Mouse (Mus musculus) layer of hippocampus, postnatal 36 days (tissue): ENCODE results near the gene Tmem108. TPM values are rescaled to one million over a fixed set of nuclear protein-coding genes. Genes with fewer than 3 reads are reported as not detected.

Experiments used
- DNase-seq, 2 experiments: peaks; one replicate each; pipeline ENCODE4 v3.0.0; 2022
- total RNA-seq, 2 experiments: library from RNA; stranded (reverse); gene quantifications; 2 replicates each; pipeline ENCODE4 v1.2.3; 2021

Tmem108 gene
- total RNA-seq, 2 experiments from 2014 or later: 36.7 to 44.1 TPM

GRCm38 (mm10) chr9:103546695-103547645 lies 214.7 kb downstream of the Tmem108 start:
- DNase-seq: no peak

GRCm38 (mm10) chr9:103545729-103546128 lies 215.9 kb downstream of the Tmem108 start:
- no peak for DNase-seq

- no peak for DNase-seq
Measured at GRCm38 (mm10) chr9:103545271-103545670, 216.4 kb downstream of the Tmem108 start.

GRCm38 (mm10) chr9:103544599-103544998 lies 217.0 kb downstream of the Tmem108 start:
- DNase-seq: no peak

- DNase-seq: no peak
Measured at GRCm38 (mm10) chr9:103540518-103540917, 221.1 kb downstream of the Tmem108 start.

- DNase-seq: no peak
Measured at GRCm38 (mm10) chr9:103538047-103538816, 223.4 kb downstream of the Tmem108 start.

- no peak for DNase-seq
Measured at GRCm38 (mm10) chr9:103536059-103536634, 225.5 kb downstream of the Tmem108 start.

GRCm38 (mm10) chr9:103525041-103525537 lies 236.5 kb downstream of the Tmem108 start:
- DNase-seq: no peak

GRCm38 (mm10) chr9:103524600-103524999 lies 237.0 kb downstream of the Tmem108 start:
- no peak for DNase-seq

GRCm38 (mm10) chr9:103523742-103524403 lies 237.8 kb downstream of the Tmem108 start:
- no peak for DNase-seq

- no peak for DNase-seq
Measured at GRCm38 (mm10) chr9:103523008-103523407, 238.6 kb downstream of the Tmem108 start.

GRCm38 (mm10) chr9:103513884-103514283 lies 247.8 kb downstream of the Tmem108 start:
- DNase-seq: no peak

- no peak for DNase-seq
Measured at GRCm38 (mm10) chr9:103512257-103512656, 249.4 kb downstream of the Tmem108 start.

GRCm38 (mm10) chr9:103506968-103507584 lies 254.6 kb downstream of the Tmem108 start:
- DNase-seq: no peak

- no peak for DNase-seq
Measured at GRCm38 (mm10) chr9:103505067-103505466, 256.6 kb downstream of the Tmem108 start.

- DNase-seq: no peak
Measured at GRCm38 (mm10) chr9:103504646-103505045, 257.0 kb downstream of the Tmem108 start.

GRCm38 (mm10) chr9:103503586-103504298 lies 257.9 kb downstream of the Tmem108 start:
- no peak for DNase-seq

GRCm38 (mm10) chr9:103502655-103503054 lies 259.0 kb downstream of the Tmem108 start:
- no peak for DNase-seq

- DNase-seq: peak; percentile 64 to 68
Measured at GRCm38 (mm10) chr9:103501861-103502364, 259.7 kb downstream of the Tmem108 start.

GRCm38 (mm10) chr9:103499366-103499765 lies 262.3 kb downstream of the Tmem108 start:
- no peak for DNase-seq

- DNase-seq: no peak
Measured at GRCm38 (mm10) chr9:103498699-103499098, 262.9 kb downstream of the Tmem108 start.
